Mouse (Mus musculus) liver, embryonic 14.5 days (tissue): ENCODE measurements around the gene Snrpg. TPM values are rescaled to one million over a fixed set of nuclear protein-coding genes. Genes with fewer than 3 reads are reported as not detected.

ENCODE experiments used
- ATAC-seq: fragments of 200-750 bp; cut with Nextera tagmentation; 2 replicates; pipeline ENCODE4 v1.8.0; 2017; ENCODE audit warnings: moderate number of reproducible peaks, mild to moderate bottlenecking, moderate library complexity; ENCODE audit not compliant: insufficient read depth
- DNase-seq, 3 experiments: peaks; one replicate each; pipeline ENCODE4 v3.0.0-alpha.2; 2012 to 2013; ENCODE audit warnings: low read depth in 3 of 3, low spot score in 3 of 3
- H3K27ac ChIP-seq: fragments of 300-500 bp; sonication (generic); 2 replicates; pipeline ENCODE4 v1.5.1; 2014; ENCODE audit warnings: moderate library complexity, mild to moderate bottlenecking, control low read depth, inconsistent platforms
- H3K27me3 ChIP-seq: fragments of 300-500 bp; sonication (generic); 2 replicates; pipeline ENCODE4 v1.6.1; 2014; ENCODE audit warnings: mild to moderate bottlenecking, low read length, moderate library complexity; ENCODE audit not compliant: control insufficient read depth, insufficient read depth
- H3K36me3 ChIP-seq: fragments of 300-500 bp; sonication (generic); replicated peaks from 2 replicates; pipeline ENCODE4 v1.6.1; 2014; ENCODE audit warnings: low read depth; ENCODE audit not compliant: control insufficient read depth, insufficient read depth
- H3K4me1 ChIP-seq, 2 experiments: fragments of 200-500 bp in 1 of 2; fragments of 300-500 bp in 1 of 2; sonication (generic) in 1 of 2; replicated peaks; 2 replicates each; pipeline ENCODE4 v1.6.1; 2012 to 2014; ENCODE audit warnings: antibody characterized with exemption in 1 of 2, inconsistent platforms in 1 of 2, low read length in 1 of 2; ENCODE audit not compliant: control insufficient read depth in 2 of 2, insufficient read depth in 2 of 2
- H3K4me2 ChIP-seq: fragments of 300-500 bp; sonication (generic); 2 replicates; pipeline ENCODE4 v1.6.1; 2014; ENCODE audit warnings: low read depth, mild to moderate bottlenecking, control low read depth, moderate library complexity
- H3K4me3 ChIP-seq, 2 experiments: fragments of 200-500 bp in 1 of 2; fragments of 300-500 bp in 1 of 2; sonication (generic) in 1 of 2; 2 replicates each; pipeline ENCODE4 v1.5.1; 2012 to 2014; ENCODE audit warnings: low read depth in 2 of 2, low read length in 2 of 2, mild to moderate bottlenecking in 2 of 2, control low read depth in 1 of 2, inconsistent platforms in 1 of 2, moderate library complexity in 1 of 2; ENCODE audit not compliant: insufficient read depth in 1 of 2
- H3K9ac ChIP-seq: fragments of 300-500 bp; sonication (generic); replicated peaks from 2 replicates; pipeline ENCODE4 v1.6.1; 2014; ENCODE audit warnings: mild to moderate bottlenecking, control low read depth, moderate library complexity
- H3K9me3 ChIP-seq: fragments of 300-500 bp; sonication (generic); 2 replicates; pipeline ENCODE4 v1.6.1; 2016; ENCODE audit warnings: low read length, mixed read lengths; ENCODE audit not compliant: control insufficient read depth
- CTCF ChIP-seq: IDR thresholded peaks from 2 replicates; pipeline ENCODE4 v1.5.1; 2016; ENCODE audit warnings: antibody characterized with exemption, low read depth, control low read depth
- EP300 ChIP-seq: IDR thresholded peaks from 2 replicates; pipeline ENCODE4 v1.6.1; 2016; ENCODE audit warnings: antibody characterized with exemption, low read depth
- WGBS: fragments of 180-500 bp; shearing (Covaris S2); extraction: QIAGEN DNeasy Blood & Tissue Kit; methylation state at CpG from one replicate; pipeline ENCODE4 v1.1.7; 2014; ENCODE audit not compliant: insufficient replicate concordance; 5-methylcytosine and 5-hydroxymethylcytosine counted together
- polyA plus RNA-seq, 2 experiments: library from polyadenylated mRNA; depleted of rRNA in 1 of 2; stranded (reverse) in 1 of 2; unstranded in 1 of 2; fragments of >200 nt; fragmentation: Nextera tagmentation in 1 of 2; extraction: Ambion mirVana in 1 of 2; gene quantifications; 2 replicates each; pipeline versions ENCODE4 v1.2.1 to v1.2.3; 2012 to 2014

The Snrpg gene
- polyA plus RNA-seq, 2 experiments: 135 to 440 TPM

- no peaks in the 10 kb centered on the region for H3K36me3 ChIP-seq
- DNase-seq (no peak), ATAC-seq (no peak)
- no peaks in the 10 kb centered on the region for H3K27me3 ChIP-seq
- no peaks in the 10 kb centered on the region for H3K4me1 ChIP-seq
- H3K4me3 ChIP-seq: no peak overlapping the region
- no peak overlapping the region for H3K9ac ChIP-seq
- H3K4me2 ChIP-seq: no peak overlapping the region
- H3K27ac ChIP-seq: no peak overlapping the region
- no peak for TF ChIP-seq CTCF
- TF ChIP-seq EP300: no peak
- WGBS: 36% methylated on average over 9 of the region's 9 CpGs
- H3K9me3 ChIP-seq: no peaks in the 10 kb centered on the region
These were observed 14.1 kb upstream of the Snrpg start for GRCm38 (mm10) chr6:86356956-86357355.

- Histone ChIP-seq H3K4me1 (no peaks in the 10 kb centered on the region), H3K9ac (no peak overlapping the region), H3K27ac (no peak overlapping the region), H3K4me3 (no peak overlapping the region), H3K27me3 (no peaks in the 10 kb centered on the region), H3K9me3 (no peaks in the 10 kb centered on the region), H3K36me3 (no peaks in the 10 kb centered on the region), H3K4me2 (no peak overlapping the region)
- WGBS: 54% methylated on average over 7 of the region's 7 CpGs
- ATAC-seq (no peak), DNase-seq (no peak)
- TF ChIP-seq CTCF (no peak), EP300 (no peak)
These were observed 10.4 kb upstream of the Snrpg start for GRCm38 (mm10) chr6:86360691-86361090.

DNA sequence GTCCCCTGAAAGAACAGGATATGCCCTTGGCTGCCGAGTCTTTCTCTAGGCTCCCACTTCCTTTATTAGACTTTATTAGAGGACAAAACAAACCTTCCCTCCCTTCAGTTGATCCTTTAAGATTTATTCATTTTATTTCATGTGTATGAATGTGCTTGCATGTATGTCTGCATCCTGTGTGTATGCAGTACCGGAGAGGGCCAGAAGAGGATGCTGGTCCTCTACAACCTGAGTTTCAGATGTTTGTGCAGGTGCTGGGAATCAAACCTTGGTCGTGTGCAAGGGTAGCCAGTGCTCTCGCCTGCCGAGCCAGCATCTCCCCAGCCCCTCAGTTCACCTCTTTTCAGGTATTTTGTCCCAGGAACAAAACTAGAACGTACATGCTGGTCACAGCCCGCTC, 9.7 kb upstream of the Snrpg start:
- Histone ChIP-seq H3K4me1 (peaks cover under 1 to 5% of the 10 kb centered on the region in 2 experiments; a peak in 3 of 4 replicates), H3K27ac (no peak overlapping the region), H3K36me3 (no peaks in the 10 kb centered on the region), H3K9me3 (no peaks in the 10 kb centered on the region), H3K9ac (no peak overlapping the region), H3K4me3 (no peak overlapping the region), H3K4me2 (no peak overlapping the region), H3K27me3 (no peaks in the 10 kb centered on the region)
- DNase-seq (no peak), ATAC-seq (no peak)
- 73% methylated on average over 7 of the region's 7 CpGs for WGBS
- TF ChIP-seq CTCF (peak; percentile 39), EP300 (no peak)

DNA sequence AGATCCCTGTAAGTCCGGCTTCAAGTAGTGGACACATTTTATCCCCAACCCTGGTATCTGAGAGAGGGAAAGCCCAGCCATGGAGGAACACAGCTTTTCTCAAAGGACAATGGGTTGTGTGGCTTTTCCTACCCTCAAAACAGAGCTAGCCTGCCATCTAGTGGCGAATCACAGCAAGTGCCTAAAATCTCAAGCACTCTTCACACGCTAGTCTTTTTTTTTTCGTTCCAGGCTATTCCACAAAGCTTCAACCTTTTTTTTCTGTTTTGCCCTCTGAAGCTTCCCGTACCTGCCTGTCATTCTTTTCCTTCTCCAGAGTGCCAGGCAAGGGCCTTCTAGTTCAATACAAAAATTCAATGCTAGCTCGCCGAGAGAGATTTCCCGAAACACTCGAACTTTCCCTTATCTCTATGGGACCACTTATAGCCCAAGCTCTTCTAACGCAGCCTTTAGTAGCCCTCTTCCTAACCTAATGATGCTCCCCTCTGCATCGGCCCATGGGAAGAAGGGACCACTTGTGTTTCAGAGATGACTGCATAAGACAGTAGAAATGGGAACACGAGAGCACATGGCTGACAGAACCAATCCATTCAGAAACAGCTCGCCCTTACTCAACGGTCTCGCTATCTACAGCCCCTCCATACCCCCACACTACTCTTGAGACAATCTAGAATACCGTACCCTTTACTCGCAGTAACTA, 6.5 kb upstream of the Snrpg start:
- Histone ChIP-seq H3K4me2 (peak overlapping the region; percentile 97), H3K9ac (peak overlapping the region; percentile 78), H3K27ac (peak overlapping the region; percentile 16), H3K27me3 (no peaks in the 10 kb centered on the region), H3K4me1 (peaks cover 9 to 11% of the 10 kb centered on the region in 2 experiments), H3K4me3 (peak overlapping the region; percentile 62 to 80), H3K36me3 (0 out of 2 replicates have a peak, but pooled peaks cover 2% of the 10 kb centered on the region), H3K9me3 (no peaks in the 10 kb centered on the region)
- ATAC-seq (peak; percentile 26; the same call in 1 of the 2 replicates), DNase-seq (peak; percentile 63 to 68 (median 65))
- TF ChIP-seq EP300: no peak
- peak; percentile 95 for TF ChIP-seq CTCF
- 1% methylated on average over 17 of the region's 17 CpGs for whole genome bisulfite sequencing

GRCm38 (mm10) chr6:86365371-86366124, 5.6 kb upstream of the Snrpg start, which contains the start of gene Fam136a:
Fam136a (plus strand) TSS chr6:86365646.
- TF ChIP-seq CTCF (peak; percentile 99), EP300 (no peak)
- no peaks in the 10 kb centered on the region for H3K27me3 ChIP-seq
- no peaks in the 10 kb centered on the region for H3K9me3 ChIP-seq
- peak within 1 kb of the TSS; percentile 78 for H3K9ac ChIP-seq
- peak within 1 kb of the TSS; percentile 16 for H3K27ac ChIP-seq
- peak within 1 kb of the TSS; percentile 62 to 80 for H3K4me3 ChIP-seq
- under 1% methylated on average over 65 of the region's 76 CpGs for WGBS
- H3K36me3 ChIP-seq: 0 out of 2 replicates have a peak, but pooled peaks cover 2% of the 10 kb centered on the region
- H3K4me2 ChIP-seq: peak within 1 kb of the TSS; percentile 97
- H3K4me1 ChIP-seq: peaks cover 9 to 15% of the 10 kb centered on the region in 2 experiments
- ATAC-seq (peak; percentile 96), DNase-seq (peak; percentile 90 to 95 (median 93))
